In the genomic region with DNA sequence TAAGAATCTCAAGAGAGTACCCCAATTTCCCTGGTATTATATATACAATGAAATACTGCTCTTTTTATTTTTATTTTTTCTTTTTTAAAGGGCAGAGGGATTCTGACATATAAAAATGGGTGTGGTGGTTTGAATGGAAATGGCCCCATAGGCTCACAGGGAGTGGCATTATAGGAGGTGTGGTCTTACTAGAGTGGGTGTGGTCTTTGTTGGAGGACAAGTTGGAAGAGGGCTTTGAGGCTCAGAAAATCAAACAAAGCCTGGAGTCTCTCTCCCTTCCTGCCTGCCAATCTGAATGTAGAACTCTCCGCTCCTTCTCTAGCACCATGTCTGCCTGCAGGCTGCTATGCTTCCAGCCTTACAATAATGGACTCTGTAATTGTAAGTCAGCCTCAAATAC, we compare ENCODE assay signal across 19 mouse cellular contexts.
DNase-seq lines count a peak whose midpoint lies in the region; ATAC-seq lines count a peak whose summit lies in the region.
"Had no signal": no experiment of that assay in that cellular context is flagged by ENCODE, and none has a peak within 500 bp of the region (broad histone marks: within the 10 kb centered on the region; RNA-seq: fewer than 3 reads in every experiment).

No protein-coding gene starts in this region.

- H3K9me3 ChIP-seq in liver, embryonic 12.5 days (replicated peaks): no peaks in the 10 kb centered on the region
- H3K9me3 ChIP-seq: embryonic facial prominence, embryonic 12.5 days; forebrain, embryonic 12.5 days; heart, embryonic 13.5 days; hindbrain, embryonic 15.5 days had no signal

- no peak overlapping the region for H3K4me3 ChIP-seq in liver, embryonic 12.5 days
- H3K4me3 ChIP-seq: embryonic facial prominence, embryonic 12.5 days; forebrain, embryonic 12.5 days; gastrocnemius, adult 2 months; heart, embryonic 13.5 days; hindbrain, embryonic 15.5 days had no signal

- 71% methylated on average over 1 of the region's 1 CpGs for WGBS in liver, embryonic 12.5 days (ENCODE audit: insufficient replicate concordance)

- peak; percentile 65; the same call in 1 of the 2 replicates for ATAC-seq in liver, embryonic 12.5 days
- ATAC-seq in megakaryocyte-erythroid progenitor cell, adult 5-6 weeks (replicated peaks; ENCODE audit: low FRiP score, low TSS enrichment, poor library complexity, severe bottlenecking): 0 out of 2 replicates have a peak, but pooled peaks have one; percentile 41

- no peak overlapping the region for H3K9ac ChIP-seq in liver, embryonic 12.5 days
- H3K9ac ChIP-seq: embryonic facial prominence, embryonic 12.5 days; forebrain, embryonic 12.5 days; heart, embryonic 13.5 days; hindbrain, embryonic 15.5 days had no signal

- H3K4me2 ChIP-seq in liver, embryonic 12.5 days: peak overlapping the region; percentile 29; the same call in 1 of the 2 replicates
- H3K4me2 ChIP-seq: embryonic facial prominence, embryonic 12.5 days; forebrain, embryonic 12.5 days; heart, embryonic 13.5 days; hindbrain, embryonic 15.5 days had no signal

- H3K27ac ChIP-seq in liver, embryonic 12.5 days: no peak overlapping the region
- H3K27ac ChIP-seq: embryonic facial prominence, embryonic 12.5 days; forebrain, embryonic 12.5 days; gastrocnemius, adult 2 months; heart, embryonic 13.5 days; hindbrain, embryonic 15.5 days had no signal

- DNase-seq in ES-CJ7 (ENCODE audit: low read depth, low spot score) (peak; percentile 60), WW6 (ENCODE audit: low read depth, low spot score) (peak; percentile 4)
- DNase-seq in T-cell, adult 2 months (ENCODE audit: low spot score): no peak
- no peak for DNase-seq in ovary, adult 18-20 months (ENCODE audit: low spot score)
- DNase-seq: adrenal gland, adult 8-10 months; adrenal gland, postnatal 36 days; cerebellum, adult 2 months; cerebellum, postnatal 10 days; embryo, embryonic 11 days; gastrocnemius, adult 2 months; gastrocnemius, postnatal 25 days; heart, postnatal 36 days had no signal

- H3K27me3 ChIP-seq in liver, embryonic 12.5 days (replicated peaks): no peaks in the 10 kb centered on the region
- H3K27me3 ChIP-seq: CH12.LX; embryonic facial prominence, embryonic 12.5 days; forebrain, embryonic 12.5 days; heart, embryonic 13.5 days; hindbrain, embryonic 15.5 days had no signal

- peaks cover 50% of the 10 kb centered on the region for H3K4me1 ChIP-seq in liver, embryonic 12.5 days
- H3K4me1 ChIP-seq: embryonic facial prominence, embryonic 12.5 days had no signal

- H3K36me3 ChIP-seq in liver, embryonic 12.5 days: no peaks in the 10 kb centered on the region
- H3K36me3 ChIP-seq: embryonic facial prominence, embryonic 12.5 days; forebrain, embryonic 12.5 days; heart, embryonic 13.5 days; hindbrain, embryonic 15.5 days had no signal

Comparison
In these comparisons a context has a peak if more than half of its experiments do, and no peak if none do; other contexts are left out.
1. DNase-seq: peak in ES-CJ7 (single experiment) and WW6 (single experiment); none in T-cell, adult 2 months (single experiment) and ovary, adult 18-20 months (single experiment).